Mouse (Mus musculus) ES-Bruce4 (cell line): ENCODE results near the gene Sgms1. TPM values are rescaled to one million over a fixed set of nuclear protein-coding genes. Genes with fewer than 3 reads are reported as not detected.
A peak's percentile ranks its signal among the peaks of the same experiment; 100 is the strongest.

Source experiments
- H3K27ac ChIP-seq: 2 replicates; pipeline ENCODE4 v1.5.1; 2012; ENCODE audit warnings: low read length, inconsistent platforms; ENCODE audit not compliant: insufficient read depth
- H3K27me3 ChIP-seq: 2 replicates; pipeline ENCODE4 v1.6.1; 2012; ENCODE audit warnings: mild to moderate bottlenecking, low read length, inconsistent platforms; ENCODE audit not compliant: control insufficient read depth, poor library complexity, insufficient read depth, severe bottlenecking
- H3K36me3 ChIP-seq: 2 replicates; pipeline ENCODE4 v1.6.1; 2012; ENCODE audit warnings: inconsistent platforms, mild to moderate bottlenecking, low read length, moderate library complexity; ENCODE audit not compliant: control insufficient read depth, poor library complexity, insufficient read depth, severe bottlenecking
- H3K4me1 ChIP-seq: one replicate; pipeline ENCODE4 v1.8.1; 2011; ENCODE audit warnings: low read length; ENCODE audit not compliant: control insufficient read depth, insufficient read depth
- H3K4me3 ChIP-seq: 2 replicates; pipeline ENCODE4 v1.5.1; 2011; ENCODE audit warnings: low read depth, mild to moderate bottlenecking, low read length
- H3K9ac ChIP-seq: 2 replicates; pipeline ENCODE4 v1.6.1; 2012; ENCODE audit warnings: low read depth, mild to moderate bottlenecking, inconsistent platforms; ENCODE audit not compliant: poor library complexity, severe bottlenecking
- H3K9me3 ChIP-seq: replicated peaks from 2 replicates; pipeline ENCODE4 v1.6.1; 2012; ENCODE audit warnings: mild to moderate bottlenecking, low read length, inconsistent platforms; ENCODE audit not compliant: control insufficient read depth, poor library complexity, insufficient read depth, severe bottlenecking
- CTCF ChIP-seq: IDR thresholded peaks from one replicate; pipeline ENCODE4 v1.8.1; 2011; ENCODE audit warnings: low read depth, low read length
- EP300 ChIP-seq: IDR thresholded peaks from 2 replicates; pipeline ENCODE4 v1.6.1; 2011; ENCODE audit warnings: low read depth, low read length; ENCODE audit not compliant: insufficient read depth
- POLR2A ChIP-seq: IDR thresholded peaks from one replicate; pipeline ENCODE4 v1.8.1; 2011; ENCODE audit warnings: low read length; ENCODE audit not compliant: insufficient read depth
- polyA plus RNA-seq: library from polyadenylated mRNA; stranded (reverse); fragments of >200 nt; gene quantifications from 2 replicates; pipeline ENCODE4 v1.2.4, GENCODE M21; 2011; ENCODE audit warnings: low read depth; ENCODE audit not compliant: missing spikeins, insufficient read depth, insufficient read length

The Sgms1 gene
- polyA plus RNA-seq, 1 experiment: 69.7 TPM

DNA sequence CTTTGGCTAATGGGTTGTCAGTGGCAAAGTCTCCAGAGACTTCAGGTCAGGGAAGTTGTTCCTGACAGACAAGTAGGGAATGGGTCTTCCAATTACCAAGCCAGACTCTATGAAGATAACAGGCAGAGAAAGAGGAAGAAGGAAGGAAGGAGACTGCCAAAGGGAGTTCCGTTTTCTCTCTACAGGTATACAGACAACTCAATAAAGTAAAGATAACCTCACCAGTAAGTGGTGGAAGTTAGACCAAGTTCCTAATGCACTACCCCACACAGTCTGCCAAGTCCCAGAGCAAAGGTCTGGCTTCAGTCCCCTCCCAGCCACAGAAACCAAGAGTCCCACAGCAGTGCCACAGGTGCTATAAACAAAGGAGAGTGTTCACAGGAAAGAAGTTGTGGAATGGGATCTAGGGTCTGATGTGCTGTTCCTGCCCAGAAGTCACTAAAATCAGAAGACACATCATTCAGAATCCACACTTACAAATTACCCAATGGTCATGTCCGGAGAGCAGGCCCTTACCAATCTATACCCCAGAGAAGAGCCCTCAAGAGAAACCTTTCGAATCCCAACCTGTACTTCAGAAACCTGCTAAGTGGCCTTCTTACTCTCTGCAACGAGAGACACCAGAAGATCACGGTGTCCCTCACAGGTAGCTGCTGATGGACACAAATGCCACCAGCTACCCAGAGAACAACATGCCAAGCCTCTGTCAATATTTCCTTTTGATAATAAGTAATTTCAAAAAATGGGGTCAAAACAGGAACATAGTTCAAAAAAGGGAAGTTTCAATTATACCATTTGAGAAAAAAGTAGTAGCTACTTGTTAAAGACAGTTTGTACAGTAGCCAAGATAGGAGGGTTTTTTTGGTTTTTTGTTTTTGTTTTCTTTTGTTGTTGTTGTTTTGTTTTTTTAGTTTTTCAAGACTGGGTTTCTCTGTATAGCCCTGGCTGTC lies 140.1 kb downstream of the Sgms1 start:
- no peak for TF ChIP-seq EP300
- no peak for TF ChIP-seq POLR2A
- no peak for TF ChIP-seq CTCF

DNA sequence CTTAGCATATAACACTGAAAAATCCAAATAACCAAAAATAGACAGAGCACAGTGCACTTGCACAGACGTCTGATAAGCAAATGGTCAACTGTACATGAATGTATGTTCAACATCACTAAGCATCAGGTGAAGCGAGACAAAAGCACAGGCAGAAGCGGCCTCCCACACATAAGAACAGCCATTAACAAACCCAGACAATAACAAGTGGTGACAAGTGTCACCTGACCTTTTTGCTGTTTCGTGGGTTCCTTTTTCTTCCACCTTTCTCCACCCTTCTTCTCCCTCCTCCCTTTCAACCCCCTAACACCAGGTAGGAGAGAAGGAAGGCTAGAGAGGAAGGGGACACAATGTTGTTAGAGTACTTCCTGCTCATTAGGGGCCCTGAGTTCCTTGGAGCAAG lies 144.6 kb downstream of the Sgms1 start:
- no peaks in the 10 kb centered on the region for H3K27me3 ChIP-seq
- TF ChIP-seq CTCF (no peak), POLR2A (no peak), EP300 (no peak)

More for the DNA sequence above, 140.1 kb downstream of the Sgms1 start:
- no peaks in the 10 kb centered on the region for H3K27me3 ChIP-seq
- H3K4me3 ChIP-seq: no peak overlapping the region
- H3K4me1 ChIP-seq: peaks cover 13% of the 10 kb centered on the region
- H3K36me3 ChIP-seq: no peaks in the 10 kb centered on the region
- H3K27ac ChIP-seq: no peak overlapping the region
- H3K9me3 ChIP-seq: no peaks in the 10 kb centered on the region
- H3K9ac ChIP-seq: no peak overlapping the region

DNA sequence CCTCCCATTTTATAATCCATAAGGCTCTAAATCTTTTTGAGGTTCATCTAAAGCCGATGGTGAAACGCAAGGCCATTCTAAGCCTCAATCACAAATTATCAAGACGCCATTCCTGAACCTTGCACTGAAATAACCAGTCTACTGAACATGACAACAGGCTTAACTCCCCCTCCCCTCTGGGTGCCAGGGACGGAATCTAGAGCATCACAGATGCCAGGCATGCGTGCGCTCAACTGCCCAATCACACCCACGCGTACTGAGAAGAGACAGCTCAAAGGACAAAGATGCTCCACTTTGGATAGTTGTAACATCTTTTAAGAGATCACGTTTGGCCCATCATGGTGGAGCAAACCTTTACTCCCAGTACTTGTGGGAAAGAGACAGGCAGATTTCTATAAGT lies 146.3 kb downstream of the Sgms1 start:
- H3K9me3 ChIP-seq: no peaks in the 10 kb centered on the region; the same call in 1 of the 2 replicates
- no peak for TF ChIP-seq EP300
- TF ChIP-seq POLR2A: no peak
- TF ChIP-seq CTCF: no peak
- H3K27ac ChIP-seq: peak overlapping the region; percentile 96
- H3K36me3 ChIP-seq: no peaks in the 10 kb centered on the region
- no peaks in the 10 kb centered on the region for H3K27me3 ChIP-seq
- no peak overlapping the region for H3K4me3 ChIP-seq
- peaks cover 5% of the 10 kb centered on the region for H3K4me1 ChIP-seq
- H3K9ac ChIP-seq: no peak overlapping the region

More for the DNA sequence above, 144.6 kb downstream of the Sgms1 start:
- H3K4me3 ChIP-seq: no peak overlapping the region
- no peaks in the 10 kb centered on the region for H3K36me3 ChIP-seq
- peaks cover 1% of the 10 kb centered on the region for H3K4me1 ChIP-seq
- no peak overlapping the region for H3K9ac ChIP-seq
- H3K27ac ChIP-seq: no peak overlapping the region
- no peaks in the 10 kb centered on the region; the same call in 1 of the 2 replicates for H3K9me3 ChIP-seq

DNA sequence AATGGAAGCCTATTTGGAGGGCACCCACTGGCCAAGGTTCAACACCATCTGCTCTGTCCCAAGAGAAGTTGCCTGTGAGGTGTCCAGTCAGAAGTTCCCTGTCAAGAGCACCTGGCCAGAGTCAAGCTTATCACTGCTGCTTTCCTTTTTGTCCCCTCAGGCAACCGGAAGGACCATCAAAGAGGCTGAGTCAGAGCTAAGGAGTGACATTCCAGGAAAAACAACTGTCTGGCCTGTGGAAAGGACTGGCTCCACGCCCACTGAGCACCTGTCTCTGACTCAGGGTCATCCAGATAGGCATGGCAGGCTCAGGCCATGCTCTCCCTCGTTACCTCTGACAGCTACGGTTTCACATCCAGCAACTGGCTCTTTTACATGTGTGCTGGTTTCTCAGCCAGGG lies 147.4 kb downstream of the Sgms1 start:
- Histone ChIP-seq H3K27me3 (no peaks in the 10 kb centered on the region), H3K27ac (peak overlapping the region; percentile 96)

DNA sequence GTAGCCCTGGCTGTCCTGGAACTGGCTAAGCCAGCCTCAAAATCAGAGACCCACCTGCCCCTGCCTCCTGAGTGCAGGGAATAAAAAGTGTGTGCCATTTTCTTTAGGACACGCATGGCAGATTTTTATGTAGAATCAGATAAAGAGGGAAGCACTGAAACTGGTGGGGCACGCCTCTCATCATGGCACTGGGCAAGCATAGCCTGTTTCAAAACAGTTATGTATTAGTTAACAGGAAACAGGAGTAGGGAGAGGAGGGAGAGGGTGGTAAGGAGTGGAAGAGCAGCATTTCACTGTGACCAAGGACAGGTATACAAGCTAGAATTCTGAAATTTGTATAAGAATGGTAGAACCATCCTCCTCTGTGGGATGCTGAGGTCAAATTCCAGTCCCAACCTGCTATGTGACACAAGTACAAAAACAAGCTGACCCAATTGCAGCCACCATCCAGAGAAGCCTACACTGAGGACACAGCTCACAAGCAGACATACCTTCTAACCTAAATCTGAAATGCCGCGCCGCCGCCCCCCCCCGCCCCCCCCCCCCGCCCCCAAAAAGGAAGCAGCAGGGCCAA lies 149.0 kb downstream of the Sgms1 start:
- H3K36me3 ChIP-seq: no peaks in the 10 kb centered on the region
- peak overlapping the region; percentile 14; the same call in 1 of the 2 replicates for H3K9ac ChIP-seq
- no peaks in the 10 kb centered on the region for H3K27me3 ChIP-seq
- no peak for TF ChIP-seq POLR2A
- peak; percentile 83 for TF ChIP-seq EP300
- peaks cover 7% of the 10 kb centered on the region for H3K4me1 ChIP-seq
- peak overlapping the region; percentile 89 for H3K27ac ChIP-seq
- H3K4me3 ChIP-seq: no peak overlapping the region
- H3K9me3 ChIP-seq: no peaks in the 10 kb centered on the region; the same call in 1 of the 2 replicates

More for the DNA sequence above, 147.4 kb downstream of the Sgms1 start:
- H3K4me3 ChIP-seq: peak overlapping the region; percentile 50
- H3K36me3 ChIP-seq: no peaks in the 10 kb centered on the region
- no peaks in the 10 kb centered on the region; the same call in 1 of the 2 replicates for H3K9me3 ChIP-seq
- H3K9ac ChIP-seq: no peak overlapping the region
- peaks cover 7% of the 10 kb centered on the region for H3K4me1 ChIP-seq
- TF ChIP-seq EP300: peak; percentile 99
- no peak for TF ChIP-seq POLR2A
- no peak for TF ChIP-seq CTCF

DNA sequence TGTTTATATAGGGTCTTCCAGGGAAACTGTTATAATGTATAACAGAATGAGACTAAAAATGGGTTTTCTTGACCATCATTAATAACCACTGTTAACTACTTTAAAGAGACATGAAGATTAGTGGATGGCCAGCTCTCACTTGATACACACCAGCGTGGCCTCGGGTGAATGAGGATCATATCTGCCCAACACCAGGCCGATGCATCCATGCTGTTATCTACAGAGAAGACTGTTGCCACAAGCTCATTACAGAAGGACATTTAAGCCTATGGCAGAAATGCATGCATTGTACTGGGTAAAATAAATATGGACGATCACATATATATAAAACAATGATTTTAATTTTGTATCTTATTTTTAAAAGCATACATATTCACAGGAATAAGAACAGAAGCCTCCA lies 149.6 kb downstream of the Sgms1 start:
- Histone ChIP-seq H3K9ac (no peak overlapping the region), H3K4me1 (peaks cover 7% of the 10 kb centered on the region), H3K27me3 (no peaks in the 10 kb centered on the region), H3K27ac (peak overlapping the region; percentile 71), H3K36me3 (no peaks in the 10 kb centered on the region), H3K4me3 (no peak overlapping the region), H3K9me3 (no peaks in the 10 kb centered on the region; the same call in 1 of the 2 replicates)
- no peak for TF ChIP-seq EP300
- no peak for TF ChIP-seq CTCF
- TF ChIP-seq POLR2A: no peak
